ENCODE assay signal across 18 mouse cellular contexts in genomic region chr12:68758263-68759020, GRCm38 (mm10).
"Had no signal": no experiment of that assay in that cellular context is flagged by ENCODE, and none has a peak within 500 bp of the region (broad histone marks: within the 10 kb centered on the region; RNA-seq: fewer than 3 reads in every experiment).

No protein-coding gene starts in this region.

- ATAC-seq: liver, postnatal 0 days; lung, postnatal 0 days; midbrain, embryonic 15.5 days had no signal

- H3K4me1 ChIP-seq: limb, embryonic 12.5 days; limb, embryonic 15.5 days; midbrain, embryonic 12.5 days; midbrain, embryonic 15.5 days; neural tube, embryonic 12.5 days; neural tube, embryonic 15.5 days had no signal

- H3K9me3 ChIP-seq: limb, embryonic 12.5 days; limb, embryonic 15.5 days; midbrain, embryonic 12.5 days; midbrain, embryonic 15.5 days; neural tube, embryonic 12.5 days; neural tube, embryonic 15.5 days had no signal

- H3K4me3 ChIP-seq: limb, embryonic 12.5 days; limb, embryonic 15.5 days; midbrain, embryonic 12.5 days; midbrain, embryonic 15.5 days; neural tube, embryonic 12.5 days; neural tube, embryonic 15.5 days had no signal

- DNase-seq: kidney, adult 2 months; kidney, postnatal 36 days; left cerebral cortex, postnatal 4 days; liver, postnatal 0 days; lung, embryonic 14.5 days; thymus, postnatal 25 days had no signal

- H3K36me3 ChIP-seq: limb, embryonic 12.5 days; limb, embryonic 15.5 days; midbrain, embryonic 12.5 days; midbrain, embryonic 15.5 days; neural tube, embryonic 12.5 days; neural tube, embryonic 15.5 days had no signal

- H3K27me3 ChIP-seq: limb, embryonic 12.5 days; limb, embryonic 15.5 days; midbrain, embryonic 12.5 days; midbrain, embryonic 15.5 days; neural tube, embryonic 12.5 days; neural tube, embryonic 15.5 days had no signal

- H3K4me2 ChIP-seq: limb, embryonic 12.5 days; limb, embryonic 15.5 days; liver, embryonic 11.5 days; lung, embryonic 14.5 days; midbrain, embryonic 12.5 days; midbrain, embryonic 15.5 days; neural tube, embryonic 12.5 days; neural tube, embryonic 15.5 days had no signal

- H3K27ac ChIP-seq: kidney, postnatal 0 days; limb, embryonic 12.5 days; limb, embryonic 15.5 days; liver, embryonic 14.5 days; macrophage; midbrain, embryonic 12.5 days; midbrain, embryonic 15.5 days; neural tube, embryonic 12.5 days; neural tube, embryonic 15.5 days; stomach, postnatal 0 days had no signal

- H3K9ac ChIP-seq: limb, embryonic 12.5 days; limb, embryonic 15.5 days; liver, embryonic 14.5 days; liver, postnatal 0 days; lung, embryonic 14.5 days; midbrain, embryonic 12.5 days; midbrain, embryonic 15.5 days; neural tube, embryonic 12.5 days; neural tube, embryonic 15.5 days had no signal
